In the genomic region with DNA sequence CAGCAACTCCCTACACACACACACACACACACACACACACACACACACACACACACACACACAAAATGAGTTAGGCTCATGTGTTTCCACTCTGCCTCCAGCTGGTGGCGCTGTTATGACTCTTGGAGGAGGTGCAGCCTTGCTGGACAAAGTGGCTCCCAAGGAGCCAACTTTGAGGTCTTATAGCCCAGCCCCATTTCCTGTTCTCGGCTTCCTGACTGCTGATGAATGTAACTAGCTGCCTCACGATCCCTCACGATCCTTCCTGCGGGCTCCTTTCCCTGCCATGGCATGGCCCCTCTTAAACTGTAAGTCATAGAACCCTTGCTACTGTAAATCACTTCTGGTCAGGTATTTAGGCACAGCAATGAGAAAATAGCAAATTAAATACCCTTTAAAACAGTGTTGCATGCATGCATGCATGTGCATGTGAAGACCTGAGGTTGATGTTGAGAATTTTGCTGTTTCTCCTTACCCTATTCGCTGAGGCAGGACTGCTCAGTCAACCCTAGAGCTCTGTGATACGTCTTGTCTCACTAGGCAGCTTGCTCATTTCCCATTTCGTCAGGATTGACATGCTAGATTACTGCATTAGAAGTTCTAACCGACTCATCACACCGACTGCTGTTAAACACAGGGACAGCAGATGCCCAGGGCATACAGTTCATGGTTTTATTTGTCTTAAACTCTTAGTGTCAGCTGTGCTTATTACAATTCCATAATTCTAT, we compare ENCODE assay signal across 8 mouse cellular contexts. TPM values are rescaled to one million over a fixed set of nuclear protein-coding genes. Genes with fewer than 3 reads are reported as not detected.
A peak's percentile ranks its signal among the peaks of the same experiment; 100 is the strongest.
DNase-seq lines count a peak whose midpoint lies in the region; ATAC-seq and TF ChIP-seq lines count a peak whose summit lies in the region.

No protein-coding gene starts in this region.

- H3K9ac ChIP-seq in heart, embryonic 11.5 days (ENCODE audit: low read depth, low read length), result no peak overlapping the region

- peaks cover 3% of the 10 kb centered on the region; the same call in 1 of the 2 replicates for H3K4me1 ChIP-seq in bone marrow macrophage, adult 2 months (ENCODE audit: control insufficient read depth, insufficient read depth, low read length)
- peaks cover 3% of the 10 kb centered on the region; the same call in 1 of the 2 replicates for H3K4me1 ChIP-seq in heart, embryonic 11.5 days (ENCODE audit: control insufficient read depth, insufficient read depth, low read length)

- no peaks in the 10 kb centered on the region for H3K36me3 ChIP-seq in heart, embryonic 11.5 days (ENCODE audit: control insufficient read depth, insufficient read depth, low read length)

- no peak for ATAC-seq in heart, embryonic 11.5 days (replicated peaks; ENCODE audit: insufficient number of reproducible peaks, low FRiP score, low TSS enrichment)
- ATAC-seq in neutrophil, adult 5-6 weeks (ENCODE audit: extremely low read depth, insufficient number of reproducible peaks, low FRiP score, poor library complexity, severe bottlenecking), result peak; percentile 90
- no peak for ATAC-seq in frontal cortex, adult (ENCODE audit: low TSS enrichment)

- H3K9me3 ChIP-seq in heart, embryonic 11.5 days (replicated peaks; ENCODE audit: control insufficient read depth, low read length), result no peaks in the 10 kb centered on the region

- peak overlapping the region; percentile 35 for H3K4me3 ChIP-seq in bone marrow macrophage, adult 2 months (ENCODE audit: insufficient read depth, low read length)
- H3K4me3 ChIP-seq in heart, embryonic 11.5 days (ENCODE audit: low read depth, low read length), result no peak overlapping the region

- no peak for TF ChIP-seq POLR2A in bone marrow macrophage, adult 2 months (IDR thresholded peaks at IDR 0.05; ENCODE audit: borderline replicate concordance, low read depth, low read length)

- H3K27ac ChIP-seq in bone marrow macrophage, adult 2 months (ENCODE audit: insufficient read depth, low read depth, low read length), result peak overlapping the region; percentile 4; the same call in 1 of the 2 replicates
- no peak overlapping the region for H3K27ac ChIP-seq in heart, embryonic 11.5 days (ENCODE audit: low read depth, low read length)

- H3K4me2 ChIP-seq in heart, embryonic 11.5 days, result peak overlapping the region; percentile 48

- peak; percentile 15 for DNase-seq in right cerebral cortex, postnatal 4 days
- DNase-seq in right cerebral cortex, adult 2 months (ENCODE audit: low spot score in 2 of 2), result no peak
- DNase-seq in liver, result peak; percentile 76
- no peak for DNase-seq in urinary bladder, postnatal 10 days (ENCODE audit: low spot score)

- peak; percentile 85 for TF ChIP-seq CTCF in bone marrow macrophage, adult 2 months (IDR thresholded peaks at IDR 0.05; ENCODE audit: low read depth, low read length)

- WGBS in heart, embryonic 11.5 days (ENCODE audit: insufficient replicate concordance), result 26% methylated on average over 10 of the region's 10 CpGs

- no peaks in the 10 kb centered on the region for H3K27me3 ChIP-seq in heart, embryonic 11.5 days (ENCODE audit: control insufficient read depth, insufficient read depth, low read length)

RNA-seq across cellular contexts. Expression of a gene that starts 11.4 kb away (rescaled TPM):
- polyA plus RNA-seq in bone marrow macrophage, adult 2 months (2012; ENCODE audit: insufficient read depth, insufficient read length, missing spikeins), result 150 TPM in 2 replicates
- 43.7 and 54.9 TPM in 2 replicates for polyA plus RNA-seq in heart, embryonic 11.5 days (2014; fragmentation: Nextera tagmentation; extraction: Ambion mirVana)
- total RNA-seq in neutrophil, adult 5-6 weeks (2017), result 313 and 342 TPM in 2 replicates

RNA-seq across cellular contexts. Expression of a gene that starts 18.3 kb away (rescaled TPM):
- not detected in 2 replicates for polyA plus RNA-seq in bone marrow macrophage, adult 2 months (2012; ENCODE audit: insufficient read depth, insufficient read length, missing spikeins)
- 0.10 TPM in 2 replicates for polyA plus RNA-seq in heart, embryonic 11.5 days (2014; fragmentation: Nextera tagmentation; extraction: Ambion mirVana)
- 2.0 and 2.1 TPM in 2 replicates for total RNA-seq in neutrophil, adult 5-6 weeks (2017)

Comparison
In these comparisons a context has a peak if more than half of its experiments do, and no peak if none do; other contexts are left out.
1. DNase-seq: peak in right cerebral cortex, postnatal 4 days (single experiment) and liver (single experiment); none in right cerebral cortex, adult 2 months (0 of 2) and urinary bladder, postnatal 10 days (single experiment).